Mouse (Mus musculus): ENCODE measurements around the gene 4930453N24Rik.

The 4930453N24Rik gene

DNA sequence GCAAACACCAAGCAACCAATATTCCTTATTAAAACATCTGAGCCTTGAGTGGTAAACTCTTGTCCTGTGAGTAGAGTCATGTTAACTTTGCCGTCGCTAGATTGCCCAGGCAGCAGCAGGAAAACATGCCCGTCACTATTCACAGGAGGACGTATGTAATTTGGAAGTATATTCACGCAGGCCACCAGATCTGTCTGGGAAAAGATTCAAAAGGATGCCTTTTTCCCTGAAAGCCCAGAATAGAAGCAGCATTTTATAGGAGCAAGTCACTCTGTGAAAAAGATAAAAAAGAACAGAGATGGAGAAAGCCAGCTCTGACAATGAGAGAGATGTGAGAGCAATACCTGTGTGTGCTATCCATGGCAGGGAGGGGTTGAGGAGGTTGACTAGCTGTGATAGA, 49.4 kb downstream of the 4930453N24Rik start:
- DNase-seq (ENCODE audit: low read depth, low spot score), result no peak

- no peak for DNase-seq (ENCODE audit: low read depth, low spot score)
Observed at GRCm38 (mm10) chr16:64719096-64719495, 51.9 kb downstream of the 4930453N24Rik start.

DNA sequence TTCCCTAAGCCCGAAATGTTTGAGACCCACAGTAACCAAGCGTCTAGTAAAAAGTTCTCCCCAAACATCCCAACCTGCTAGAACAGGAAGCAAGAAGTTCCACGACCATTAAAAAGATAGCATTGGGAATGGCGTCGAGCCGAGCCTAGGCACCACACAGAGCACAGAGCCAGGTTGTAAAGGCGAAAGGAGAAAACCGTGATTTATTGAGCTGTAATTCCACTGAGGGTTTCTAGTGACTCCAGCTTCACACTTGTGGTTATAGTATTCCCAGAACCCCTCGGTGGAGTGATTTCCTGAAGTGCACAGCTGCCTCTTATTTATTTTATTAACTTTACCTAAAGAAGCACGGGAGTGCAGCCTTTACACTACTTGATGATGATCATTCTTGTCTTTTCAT, 53.1 kb downstream of the 4930453N24Rik start:
- no peak for DNase-seq (ENCODE audit: low read depth, low spot score)

GRCm38 (mm10) chr16:64711816-64712215, 59.1 kb downstream of the 4930453N24Rik start:
- no peak for DNase-seq (ENCODE audit: low read depth, low spot score)
